Mouse (Mus musculus) thymus, adult 2 months (tissue): ENCODE measurements around the gene Acadvl. TPM values are rescaled to one million over a fixed set of nuclear protein-coding genes. Genes with fewer than 3 reads are reported as not detected.

Source experiments
- DNase-seq: peaks from one replicate; pipeline ENCODE4 v3.0.0; 2021
- H3K27ac ChIP-seq: fragments of 200-500 bp; 2 replicates; pipeline ENCODE4 v1.5.1; 2012; ENCODE audit warnings: low read length, control low read depth; ENCODE audit not compliant: control insufficient read depth, insufficient read depth
- H3K27me3 ChIP-seq: fragments of 200-500 bp; 2 replicates; pipeline ENCODE4 v1.6.1; 2012; ENCODE audit warnings: mild to moderate bottlenecking, low read length, moderate library complexity, mixed read lengths; ENCODE audit not compliant: control insufficient read depth, insufficient read depth
- H3K36me3 ChIP-seq: fragments of 200-500 bp; 2 replicates; pipeline ENCODE4 v1.6.1; 2012; ENCODE audit warnings: mild to moderate bottlenecking, low read length, moderate library complexity; ENCODE audit not compliant: control insufficient read depth, insufficient read depth
- H3K4me1 ChIP-seq: fragments of 200-500 bp; replicated peaks from 2 replicates; pipeline ENCODE4 v1.6.1; 2012; ENCODE audit warnings: low read length; ENCODE audit not compliant: control insufficient read depth, insufficient read depth
- H3K4me3 ChIP-seq: fragments of 200-500 bp; 2 replicates; pipeline ENCODE4 v1.5.1; 2012; ENCODE audit warnings: mild to moderate bottlenecking, low read length, control low read depth, moderate library complexity; ENCODE audit not compliant: control insufficient read depth, insufficient read depth
- CTCF ChIP-seq: fragments of 200-500 bp; IDR thresholded peaks from 2 replicates; pipeline ENCODE4 v1.5.1; 2012; ENCODE audit warnings: mild to moderate bottlenecking, control low read depth, low read length, moderate library complexity, borderline replicate concordance; ENCODE audit not compliant: control insufficient read depth, poor library complexity, insufficient read depth; ENCODE audit errors: extremely low read depth
- POLR2A ChIP-seq: fragments of 200-500 bp; IDR thresholded peaks from 2 replicates; pipeline ENCODE4 v1.6.1; 2012; ENCODE audit warnings: mild to moderate bottlenecking, low read length, control low read depth, moderate library complexity; ENCODE audit not compliant: control insufficient read depth, poor library complexity, insufficient read depth; ENCODE audit errors: extremely low read depth
- WGBS: fragments of 180-500 bp; shearing (Covaris S2); methylation state at CpG from one replicate; pipeline ENCODE4 v1.1.7; 2018; 5-methylcytosine and 5-hydroxymethylcytosine counted together
- polyA plus RNA-seq: library from polyadenylated mRNA; depleted of rRNA; stranded (reverse); fragments of >200 nt; gene quantifications from 2 replicates; pipeline ENCODE4 v1.2.3, GENCODE M21; 2012; rRNA removed

The Acadvl gene
- polyA plus RNA-seq, 1 experiment: 110 TPM

DNA sequence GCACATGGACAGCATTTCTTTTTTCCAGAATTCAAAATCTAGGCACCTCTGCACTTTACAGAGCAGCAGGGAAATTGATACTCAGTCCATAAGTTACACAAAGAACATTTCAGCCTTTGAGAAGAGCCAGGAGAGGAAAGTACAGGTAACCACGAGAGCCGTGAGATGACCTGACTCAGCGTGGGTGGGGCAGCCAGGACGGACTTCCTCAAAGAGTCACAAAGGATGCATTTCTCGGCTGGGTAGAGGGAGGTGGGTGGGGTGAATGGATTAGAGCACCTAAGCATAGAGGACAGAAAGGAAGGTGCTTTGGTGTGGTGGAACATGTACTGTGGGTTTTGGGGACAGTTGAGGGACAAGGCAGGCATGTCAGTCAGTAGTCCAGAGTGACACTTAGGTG, 53.4 kb downstream of the Acadvl start:
- H3K27me3 ChIP-seq: peaks cover 16% of the 10 kb centered on the region; the same call in 1 of the 2 replicates
- WGBS: 8% methylated on average over 5 of the region's 5 CpGs
- no peak for DNase-seq

DNA sequence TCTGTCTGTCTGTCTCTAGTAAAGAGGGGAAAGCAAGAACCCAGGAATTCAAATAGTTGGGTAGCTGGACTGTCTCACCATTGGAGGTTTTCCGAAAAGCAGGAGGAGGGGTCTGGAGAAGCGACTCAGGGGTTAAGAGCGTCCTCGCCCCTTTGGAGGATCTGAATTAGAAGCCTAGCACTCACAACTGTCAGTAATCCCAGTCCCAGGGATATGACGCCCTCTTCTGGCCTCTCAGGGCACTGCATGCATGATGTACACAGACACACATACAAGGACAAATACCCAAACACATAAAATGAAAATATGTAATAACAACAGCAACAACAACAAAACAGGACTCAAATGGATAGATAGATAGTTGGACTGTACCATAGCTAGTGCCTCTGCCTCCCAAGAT, 54.6 kb downstream of the Acadvl start:
- Histone ChIP-seq H3K27ac (no peak overlapping the region), H3K27me3 (peaks cover 6% of the 10 kb centered on the region; the same call in 1 of the 2 replicates), H3K36me3 (no peaks in the 10 kb centered on the region), H3K4me1 (peaks cover 4% of the 10 kb centered on the region; the same call in 1 of the 2 replicates), H3K4me3 (no peak overlapping the region)
- WGBS: 69% methylated on average over 5 of the region's 5 CpGs
- TF ChIP-seq CTCF: no peak
- TF ChIP-seq POLR2A: no peak
- no peak for DNase-seq

More for the DNA sequence above, 53.4 kb downstream of the Acadvl start:
- Histone ChIP-seq H3K4me1 (peaks cover 6% of the 10 kb centered on the region; the same call in 1 of the 2 replicates), H3K36me3 (no peaks in the 10 kb centered on the region), H3K27ac (no peak overlapping the region), H3K4me3 (no peak overlapping the region)
- TF ChIP-seq POLR2A (no peak), CTCF (no peak)

Other genes with a start within 250 kb of the Acadvl start
- gene Zbtb4, start 249.5 kb downstream of the Acadvl start, polyA plus RNA-seq: 32.2 and 35.6 TPM in 2 replicates
- gene Chrnb1, start 219.5 kb downstream of the Acadvl start, polyA plus RNA-seq: 12.9 and 15.7 TPM in 2 replicates
- gene Fgf11, start 213.6 kb downstream of the Acadvl start, polyA plus RNA-seq: 1.7 and 2.4 TPM in 2 replicates
- 4.7 and 5.1 TPM in 2 replicates for gene Tmem102, start 209.8 kb downstream of the Acadvl start, polyA plus RNA-seq
- 0.05 TPM in 1 of 2 replicates, not detected in the other for gene Gm39566, start 200.1 kb downstream of the Acadvl start, polyA plus RNA-seq
- gene Spem2, start 196.9 kb downstream of the Acadvl start, polyA plus RNA-seq: 0.22 TPM in 1 of 2 replicates, not detected in the other
- 0.20 and 0.61 TPM in 2 replicates for gene Spem1, start 193.2 kb downstream of the Acadvl start, polyA plus RNA-seq
- gene Nlgn2, start 177.6 kb downstream of the Acadvl start, polyA plus RNA-seq: 14.4 and 15.3 TPM in 2 replicates
- 160 and 224 TPM in 2 replicates for gene Tmem256, start 176.9 kb downstream of the Acadvl start, polyA plus RNA-seq
- 132 and 142 TPM in 2 replicates for gene Plscr3, start 169.0 kb downstream of the Acadvl start, polyA plus RNA-seq
- gene Tnk1, start 156.7 kb downstream of the Acadvl start, polyA plus RNA-seq: 2.6 and 3.1 TPM in 2 replicates
- not detected in 2 replicates for gene Tmem95, start 137.4 kb downstream of the Acadvl start, polyA plus RNA-seq
- 6.2 and 8.0 TPM in 2 replicates for gene Kctd11, start 134.0 kb downstream of the Acadvl start, polyA plus RNA-seq
- gene Acap1, start 119.9 kb downstream of the Acadvl start, polyA plus RNA-seq: 405 and 462 TPM in 2 replicates
- gene 2810408A11Rik, start 114.4 kb downstream of the Acadvl start, polyA plus RNA-seq: 7.1 and 10.2 TPM in 2 replicates
- gene Neurl4, start 114.3 kb downstream of the Acadvl start, polyA plus RNA-seq: 85.3 and 90.7 TPM in 2 replicates
- gene Gps2, start 101.5 kb downstream of the Acadvl start, polyA plus RNA-seq: 236 and 272 TPM in 2 replicates
- gene Eif5a, start 93.5 kb downstream of the Acadvl start, polyA plus RNA-seq: 618 and 719 TPM in 2 replicates
- gene Ybx2, start 79.6 kb downstream of the Acadvl start, polyA plus RNA-seq: 20.0 and 49.6 TPM in 2 replicates
- 36.3 and 58.9 TPM in 2 replicates for gene Slc2a4, start 67.2 kb downstream of the Acadvl start, polyA plus RNA-seq
- gene Cldn7, start 50.6 kb downstream of the Acadvl start, polyA plus RNA-seq: 6.0 and 6.5 TPM in 2 replicates
- gene Ctdnep1, start 34.3 kb downstream of the Acadvl start, polyA plus RNA-seq: 133 and 148 TPM in 2 replicates
- 69.4 and 75.3 TPM in 2 replicates for gene Elp5, start 32.9 kb downstream of the Acadvl start, polyA plus RNA-seq
- gene Gabarap, start 24.3 kb downstream of the Acadvl start, polyA plus RNA-seq: 270 and 395 TPM in 2 replicates
- gene Phf23, start 19.6 kb downstream of the Acadvl start, polyA plus RNA-seq: 36.5 and 43.4 TPM in 2 replicates
- gene Dvl2, start 14.8 kb downstream of the Acadvl start, polyA plus RNA-seq: 52.4 and 55.7 TPM in 2 replicates
- gene Dlg4, start 1.5 kb upstream of the Acadvl start, polyA plus RNA-seq: 71.7 and 72.1 TPM in 2 replicates
- gene Asgr1, start 38.7 kb upstream of the Acadvl start, polyA plus RNA-seq: 1.3 TPM in 1 of 2 replicates, not detected in the other
- gene Asgr2, start 77.2 kb upstream of the Acadvl start, polyA plus RNA-seq: 0.65 and 1.2 TPM in 2 replicates
- 6.4 and 6.8 TPM in 2 replicates for gene Mgl2, start 114.9 kb upstream of the Acadvl start, polyA plus RNA-seq
- 4.1 and 4.6 TPM in 2 replicates for gene Clec10a, start 140.8 kb upstream of the Acadvl start, polyA plus RNA-seq
- 4.5 and 5.3 TPM in 2 replicates for gene Slc16a11, start 197.3 kb upstream of the Acadvl start, polyA plus RNA-seq
- gene Slc16a13, start 205.7 kb upstream of the Acadvl start, polyA plus RNA-seq: 2.9 and 6.1 TPM in 2 replicates
- gene Bcl6b, start 214.4 kb upstream of the Acadvl start, polyA plus RNA-seq: 0.97 and 1.6 TPM in 2 replicates
- gene 0610010K14Rik, start 222.5 kb upstream of the Acadvl start, polyA plus RNA-seq: 150 and 153 TPM in 2 replicates
- gene Gm21988, start 224.4 kb upstream of the Acadvl start, polyA plus RNA-seq: 11.1 and 11.6 TPM in 2 replicates
- 173 and 186 TPM in 2 replicates for gene Rnasek, start 224.4 kb upstream of the Acadvl start, polyA plus RNA-seq
- gene Alox12, start 239.9 kb upstream of the Acadvl start, polyA plus RNA-seq: 0.68 and 1.2 TPM in 2 replicates